In genomic region chr11:120905430-120905873, GRCm38 (mm10) we compare ENCODE assay signal across 8 mouse cellular contexts. TPM values are rescaled to one million over a fixed set of nuclear protein-coding genes. Genes with fewer than 3 reads are reported as not detected.
A peak's percentile ranks its signal among the peaks of the same experiment; 100 is the strongest.
DNase-seq lines count a peak whose midpoint lies in the region; ATAC-seq and TF ChIP-seq lines count a peak whose summit lies in the region.

No protein-coding gene starts in this region.

- peaks cover 0 to 10% of the 10 kb centered on the region in 2 experiments; a peak in 2 of 4 replicates for H3K36me3 ChIP-seq in MEL (ENCODE audit: control insufficient read depth in 1 of 2, insufficient read depth in 2 of 2, low read length in 2 of 2)
- H3K36me3 ChIP-seq in hindbrain, embryonic 13.5 days, result peaks cover 7% of the 10 kb centered on the region; the same call in 1 of the 2 replicates

- H3K27ac ChIP-seq in MEL (ENCODE audit: control insufficient read depth, low read depth, low read length), result no peak overlapping the region
- H3K27ac ChIP-seq in hindbrain, embryonic 13.5 days, result no peak overlapping the region

- H3K9me3 ChIP-seq in MEL (replicated peaks; ENCODE audit: insufficient read depth, low read length), result no peaks in the 10 kb centered on the region
- H3K9me3 ChIP-seq in hindbrain, embryonic 13.5 days, result no peaks in the 10 kb centered on the region

- TF ChIP-seq CTCF in MEL (IDR thresholded peaks at IDR 0.05 in 2 of 3, conservative IDR thresholded peaks at IDR 0.05 in 1 of 3; ENCODE audit: control insufficient read depth in 1 of 3, insufficient read depth in 1 of 3, low read depth in 2 of 3, low read length in 3 of 3, poor library complexity in 1 of 3, severe bottlenecking in 1 of 3), result peak; percentile 95 to 100 (median 100); a peak in 5 of 6 replicates

- peak; percentile 63; the same call in 1 of the 2 replicates for ATAC-seq in hindbrain, embryonic 13.5 days (ENCODE audit: low FRiP score)

- no peaks in the 10 kb centered on the region for H3K27me3 ChIP-seq in MEL (ENCODE audit: control insufficient read depth in 1 of 2, insufficient read depth in 2 of 2, low read length in 2 of 2)
- no peaks in the 10 kb centered on the region for H3K27me3 ChIP-seq in hindbrain, embryonic 13.5 days

- peak; percentile 88 for TF ChIP-seq RAD21 in MEL (IDR thresholded peaks at IDR 0.05; ENCODE audit: low read depth, low read length)

- DNase-seq in MEL (ENCODE audit: low read depth, low spot score), result peak; percentile 91
- DNase-seq in c-Kit-positive CD71-negative TER-119-negative erythroid progenitor cells, embryonic 14.5 days (ENCODE audit: low read depth), result peak; percentile 77
- DNase-seq in forelimb bud, embryonic 11.5 days (ENCODE audit: low read depth, low spot score), result peak; percentile 71
- peak; percentile 66 to 74 for DNase-seq in layer of hippocampus, postnatal 14 days (ENCODE audit: low spot score in 2 of 2)
- DNase-seq in lung, postnatal 14 days, result peak; percentile 85
- peak; percentile 69 to 77 for DNase-seq in right cerebral cortex, postnatal 10 days (ENCODE audit: low spot score in 2 of 2)
- peak; percentile 66 to 76 for DNase-seq in urinary bladder, postnatal 36 days (ENCODE audit: low spot score in 2 of 2)

- TF ChIP-seq EP300 in MEL (IDR thresholded peaks at IDR 0.05; ENCODE audit: low read depth in 1 of 2, low read length in 2 of 2), result no peak

- H3K4me2 ChIP-seq in hindbrain, embryonic 13.5 days, result no peak overlapping the region

- H3K4me3 ChIP-seq in MEL (ENCODE audit: control insufficient read depth in 1 of 2, insufficient read depth in 1 of 2, low read depth in 2 of 2, low read length in 2 of 2), result no peak overlapping the region
- H3K4me3 ChIP-seq in hindbrain, embryonic 13.5 days, result no peak overlapping the region

- no peak for TF ChIP-seq POLR2A in MEL (IDR thresholded peaks at IDR 0.05; ENCODE audit: control insufficient read depth in 1 of 2, insufficient read depth in 1 of 2, low read depth in 1 of 2, low read length in 2 of 2, poor library complexity in 1 of 2)

- H3K79me2 ChIP-seq in MEL (ENCODE audit: control insufficient read depth, insufficient read depth, low read length, poor library complexity), result no peaks in the 10 kb centered on the region

- H3K4me1 ChIP-seq in MEL (ENCODE audit: control insufficient read depth in 1 of 2, insufficient read depth in 2 of 2, low read length in 2 of 2), result peaks cover 6 to 7% of the 10 kb centered on the region in 2 experiments
- no peaks in the 10 kb centered on the region for H3K4me1 ChIP-seq in hindbrain, embryonic 13.5 days (replicated peaks)

- H3K9ac ChIP-seq in MEL (ENCODE audit: control insufficient read depth, low read depth, low read length, poor library complexity, severe bottlenecking), result no peak overlapping the region
- H3K9ac ChIP-seq in hindbrain, embryonic 13.5 days, result no peak overlapping the region

- WGBS in hindbrain, embryonic 13.5 days, result 4% methylated on average over 1 of the region's 1 CpGs

TF ChIP-seq in MEL, 35 proteins besides CTCF, POLR2A, EP300 and RAD21:
- TF ChIP-seq MAX (IDR thresholded peaks at IDR 0.05; ENCODE audit: low read length) (no peak), BHLHE40 (IDR thresholded peaks at IDR 0.05; ENCODE audit: borderline replicate concordance, low read depth, low read length) (no peak), E2F4 (IDR thresholded peaks at IDR 0.05; ENCODE audit: borderline replicate concordance, low read depth, low read length) (no peak), USF2 (IDR thresholded peaks at IDR 0.05; ENCODE audit: borderline replicate concordance in 1 of 2, insufficient read depth in 1 of 2, low read depth in 1 of 2, low read length in 2 of 2) (no peak), ZC3H11A (IDR thresholded peaks at IDR 0.05; ENCODE audit: low read depth, low read length) (peak; percentile 94), RCOR1 (IDR thresholded peaks at IDR 0.05; ENCODE audit: low read depth, low read length) (no peak), ZNF384 (IDR thresholded peaks at IDR 0.05; ENCODE audit: low read depth, low read length) (peak; percentile 79), MXI1 (IDR thresholded peaks at IDR 0.05; ENCODE audit: low read depth, low read length) (no peak), MEF2A (IDR thresholded peaks at IDR 0.05; ENCODE audit: extremely low read depth, insufficient replicate concordance, low read depth, low read length, poor library complexity, severe bottlenecking) (no peak), GABPA (IDR thresholded peaks at IDR 0.05; ENCODE audit: low read depth, low read length) (no peak), POLR2AphosphoS2 (IDR thresholded peaks at IDR 0.05; ENCODE audit: low read length) (no peak), NELFE (IDR thresholded peaks at IDR 0.05; ENCODE audit: low read depth, low read length) (no peak), HCFC1 (IDR thresholded peaks at IDR 0.05; ENCODE audit: low read depth, low read length) (peak; percentile 51; the same call in 1 of the 2 replicates), TCF12 (IDR thresholded peaks at IDR 0.05; ENCODE audit: low read depth, low read length) (no peak), CHD2 (IDR thresholded peaks at IDR 0.05; ENCODE audit: low read length) (no peak), TBP (IDR thresholded peaks at IDR 0.05; ENCODE audit: low read depth, low read length) (0 out of 2 replicates have a peak, but pooled peaks have one; percentile 38), MYB (IDR thresholded peaks at IDR 0.05; ENCODE audit: low read depth, low read length) (no peak), ELF1 (IDR thresholded peaks at IDR 0.05; ENCODE audit: low read depth, low read length) (peak; percentile 59), CHD1 (IDR thresholded peaks at IDR 0.05; ENCODE audit: low read depth, low read length) (no peak), KAT2A (conservative IDR thresholded peaks at IDR 0.05; ENCODE audit: low read depth, low read length) (no peak), SMC3 (IDR thresholded peaks at IDR 0.05; ENCODE audit: low read depth, low read length) (peak; percentile 100), JUND (IDR thresholded peaks at IDR 0.05; ENCODE audit: low read depth, low read length) (peak; percentile 44; the same call in 1 of the 2 replicates), USF1 (IDR thresholded peaks at IDR 0.05; ENCODE audit: low read depth, low read length) (no peak), MAFK (IDR thresholded peaks at IDR 0.05; ENCODE audit: borderline replicate concordance, low read depth, low read length) (no peak), MAZ (IDR thresholded peaks at IDR 0.05; ENCODE audit: low read depth, low read length) (peak; percentile 43; the same call in 1 of the 2 replicates), ZKSCAN1 (IDR thresholded peaks at IDR 0.05; ENCODE audit: low read depth, low read length) (no peak), MYC (IDR thresholded peaks at IDR 0.05; ENCODE audit: low read depth, low read length) (peak; percentile 69; the same call in 1 of the 2 replicates), ETS1 (IDR thresholded peaks at IDR 0.05; ENCODE audit: low read depth, low read length) (no peak), UBTF (IDR thresholded peaks at IDR 0.05; ENCODE audit: borderline replicate concordance, insufficient read depth, low read depth, low read length) (no peak), POLR2AphosphoS5 (IDR thresholded peaks at IDR 0.05; ENCODE audit: borderline replicate concordance, low read depth, low read length) (no peak), SIN3A (IDR thresholded peaks at IDR 0.05; ENCODE audit: low read length) (peak; percentile 82), TAL1 (IDR thresholded peaks at IDR 0.05; ENCODE audit: low read length) (no peak), NRF1 (IDR thresholded peaks at IDR 0.05; ENCODE audit: insufficient read depth, low read depth, low read length, poor library complexity, severe bottlenecking) (peak; percentile 16; the same call in 1 of the 2 replicates), GATA1 (IDR thresholded peaks at IDR 0.05; ENCODE audit: low read depth, low read length) (peak; percentile 27; the same call in 1 of the 2 replicates), ZMIZ1 (IDR thresholded peaks at IDR 0.05; ENCODE audit: low read depth, low read length) (no peak)

RNA-seq across cellular contexts. Expression of gene Ccdc57, which starts 27.2 kb away (rescaled TPM):
- 4.4 and 5.3 TPM in 2 replicates for total RNA-seq in MEL (2012; rRNA removed)
- polyA plus RNA-seq in MEL (2012; ENCODE audit: insufficient read depth in 1 of 2, insufficient read length in 2 of 2, low read depth in 1 of 2, low replicate concordance in 2 of 2, missing spikeins in 1 of 2), result 1 to 10 TPM in 1 of 2 experiments, not detected in 1; 7.4 TPM
- 4.8 and 5.4 TPM in 2 replicates for polyA plus RNA-seq in hindbrain, embryonic 13.5 days (2015; fragmentation: Nextera tagmentation; extraction: Ambion mirVana)
- 1 to 10 TPM; 5.7 to 7.8 TPM for total RNA-seq in layer of hippocampus, postnatal 14 days (2021)

RNA-seq across cellular contexts. Expression of gene Slc16a3, which starts 42.8 kb away (rescaled TPM):
- 570 and 748 TPM in 2 replicates for total RNA-seq in MEL (2012; rRNA removed)
- polyA plus RNA-seq in MEL (2012; ENCODE audit: insufficient read depth in 1 of 2, insufficient read length in 2 of 2, low read depth in 1 of 2, low replicate concordance in 2 of 2, missing spikeins in 1 of 2), result 100 to 1,000 TPM in 1 of 2 experiments, 10 to 100 TPM in 1; 85.7 to 610 TPM
- 11.7 and 14.9 TPM in 2 replicates for polyA plus RNA-seq in hindbrain, embryonic 13.5 days (2015; fragmentation: Nextera tagmentation; extraction: Ambion mirVana)
- 1 to 10 TPM; 2.1 to 3.3 TPM for total RNA-seq in layer of hippocampus, postnatal 14 days (2021)

Comparison
In these comparisons a context has a peak if more than half of its experiments do, and no peak if none do; other contexts are left out.
1. RNA of gene Slc16a3, which starts 42.8 kb away (total RNA-seq): 570 to 748 TPM in MEL; 2.1 to 3.3 TPM in layer of hippocampus, postnatal 14 days; every median in the first group is over 100 times any median in the second.
2. Peak in every context shown above with its lines, with median percentiles within 50 percentile points of each other: DNase-seq.